ENCODE assay signal across 14 mouse cellular contexts in the genomic region with DNA sequence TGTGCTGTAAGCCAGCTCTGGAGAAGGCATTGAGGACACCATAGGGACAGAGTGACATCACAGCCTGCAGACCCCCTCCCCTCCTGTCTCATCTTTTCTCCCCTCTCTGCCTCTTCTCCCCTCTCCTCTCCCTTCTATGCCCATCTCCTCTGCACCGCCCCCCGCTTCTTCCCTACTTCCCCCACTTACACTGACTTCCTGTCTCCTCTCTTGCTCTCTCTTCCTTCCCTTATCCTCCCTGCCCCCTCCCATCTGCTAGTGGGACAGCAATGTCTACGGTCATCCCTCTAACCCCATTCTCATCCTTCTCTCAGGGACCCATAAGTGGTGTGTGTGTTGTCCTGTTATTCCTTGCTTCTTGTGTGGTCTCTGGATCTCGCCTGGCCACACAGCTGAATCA. TPM values are rescaled to one million over a fixed set of nuclear protein-coding genes. Genes with fewer than 3 reads are reported as not detected.
DNase-seq lines count a peak whose midpoint lies in the region; ATAC-seq and TF ChIP-seq lines count a peak whose summit lies in the region.
"Had no signal": no experiment of that assay in that cellular context is flagged by ENCODE, and none has a peak within 500 bp of the region (broad histone marks: within the 10 kb centered on the region; RNA-seq: fewer than 3 reads in every experiment).

No protein-coding gene starts in this region.

- TF ChIP-seq CTCF in gastrocnemius, adult 2 months (IDR thresholded peaks at IDR 0.05) = no peak
- no peak for TF ChIP-seq CTCF in lung, postnatal 0 days (IDR thresholded peaks at IDR 0.05)

- WGBS in lung, postnatal 0 days = 53% methylated on average over 4 of the region's 4 CpGs
- WGBS in limb, embryonic 10.5 days = 66% methylated on average over 4 of the region's 4 CpGs
- 58% methylated on average over 4 of the region's 4 CpGs for WGBS in stomach, embryonic 15.5 days
- 79% methylated on average over 4 of the region's 4 CpGs for WGBS in midbrain, embryonic 13.5 days

- no peak overlapping the region for H3K4me3 ChIP-seq in gastrocnemius, adult 2 months
- H3K4me3 ChIP-seq in lung, postnatal 0 days (ENCODE audit: low read depth, low read length) = no peak overlapping the region
- H3K4me3 ChIP-seq in limb, embryonic 10.5 days = no peak overlapping the region
- H3K4me3 ChIP-seq in stomach, embryonic 15.5 days (replicated peaks) = no peak overlapping the region
- H3K4me3 ChIP-seq in midbrain, embryonic 13.5 days (replicated peaks) = no peak overlapping the region
- H3K4me3 ChIP-seq: hindbrain, embryonic 12.5 days; midbrain, embryonic 12.5 days; neural tube, embryonic 15.5 days had no signal

- TF ChIP-seq EP300 in lung, postnatal 0 days (IDR thresholded peaks at IDR 0.05) = no peak

- peak; percentile 52 for ATAC-seq in lung, postnatal 0 days
- no peak for ATAC-seq in stomach, embryonic 15.5 days (ENCODE audit: insufficient read depth, low FRiP score, low read depth)
- no peak for ATAC-seq in midbrain, embryonic 13.5 days
- ATAC-seq: activated CD4-positive, CD25-positive, alpha-beta regulatory T cell, adult 4 months had no signal

- H3K9ac ChIP-seq in lung, postnatal 0 days (replicated peaks; ENCODE audit: low read depth) = no peak overlapping the region
- H3K9ac ChIP-seq in stomach, embryonic 15.5 days = no peak overlapping the region
- H3K9ac ChIP-seq in midbrain, embryonic 13.5 days (replicated peaks) = no peak overlapping the region
- H3K9ac ChIP-seq: hindbrain, embryonic 12.5 days; midbrain, embryonic 12.5 days; neural tube, embryonic 15.5 days had no signal

- H3K9me3 ChIP-seq in lung, postnatal 0 days (ENCODE audit: low read length) = no peaks in the 10 kb centered on the region
- no peaks in the 10 kb centered on the region for H3K9me3 ChIP-seq in limb, embryonic 10.5 days (replicated peaks)
- no peaks in the 10 kb centered on the region for H3K9me3 ChIP-seq in stomach, embryonic 15.5 days
- no peaks in the 10 kb centered on the region for H3K9me3 ChIP-seq in midbrain, embryonic 13.5 days
- H3K9me3 ChIP-seq: G1E; hindbrain, embryonic 12.5 days; midbrain, embryonic 12.5 days; neural tube, embryonic 15.5 days had no signal

- intact Hi-C loops in gastrocnemius, adult 2 months (cut with DNase I) = no loop called here

- no peaks in the 10 kb centered on the region for H3K27me3 ChIP-seq in lung, postnatal 0 days (replicated peaks; ENCODE audit: insufficient read depth, low read length)
- no peaks in the 10 kb centered on the region for H3K27me3 ChIP-seq in limb, embryonic 10.5 days (ENCODE audit: low read depth, poor library complexity, severe bottlenecking)
- H3K27me3 ChIP-seq in stomach, embryonic 15.5 days (replicated peaks) = no peaks in the 10 kb centered on the region
- H3K27me3 ChIP-seq in midbrain, embryonic 13.5 days = 0 out of 2 replicates have a peak, but pooled peaks cover 3% of the 10 kb centered on the region
- H3K27me3 ChIP-seq: hindbrain, embryonic 12.5 days; neural tube, embryonic 15.5 days had no signal

- DNase-seq in gastrocnemius, adult 2 months = no peak
- DNase-seq in gastrocnemius, postnatal 10 days = no peak
- DNase-seq in lung, postnatal 0 days (ENCODE audit: low spot score) = no peak
- DNase-seq in lung, postnatal 10 days = no peak
- no peak for DNase-seq in limb, embryonic 10.5 days (ENCODE audit: low spot score)
- DNase-seq in adrenal gland, adult (ENCODE audit: inconsistent age in 2 of 2, low spot score in 1 of 2) = no peak
- DNase-seq: right cerebral cortex, postnatal 4 days had no signal

- no peak overlapping the region for H3K4me2 ChIP-seq in lung, postnatal 0 days (replicated peaks; ENCODE audit: low read depth, low read length)
- peak overlapping the region; percentile 14; the same call in 1 of the 2 replicates for H3K4me2 ChIP-seq in stomach, embryonic 15.5 days
- H3K4me2 ChIP-seq in midbrain, embryonic 13.5 days (replicated peaks) = no peak overlapping the region
- H3K4me2 ChIP-seq: hindbrain, embryonic 12.5 days; midbrain, embryonic 12.5 days; neural tube, embryonic 15.5 days had no signal

- H3K27ac ChIP-seq in gastrocnemius, adult 2 months = peak overlapping the region; percentile 74
- no peak overlapping the region for H3K27ac ChIP-seq in lung, postnatal 0 days (ENCODE audit: low read length)
- peak overlapping the region; percentile 58; the same call in 1 of the 2 replicates for H3K27ac ChIP-seq in limb, embryonic 10.5 days
- no peak overlapping the region for H3K27ac ChIP-seq in stomach, embryonic 15.5 days
- no peak overlapping the region for H3K27ac ChIP-seq in midbrain, embryonic 13.5 days
- H3K27ac ChIP-seq: hindbrain, embryonic 12.5 days; midbrain, embryonic 12.5 days had no signal

- H3K4me1 ChIP-seq in lung, postnatal 0 days (ENCODE audit: insufficient read depth, low read depth, low read length) = no peaks in the 10 kb centered on the region; the same call in 1 of the 2 replicates
- peaks cover 15% of the 10 kb centered on the region for H3K4me1 ChIP-seq in limb, embryonic 10.5 days
- H3K4me1 ChIP-seq in stomach, embryonic 15.5 days = 0 out of 2 replicates have a peak, but pooled peaks cover 5% of the 10 kb centered on the region
- H3K4me1 ChIP-seq in midbrain, embryonic 13.5 days (replicated peaks) = 0 out of 2 replicates have a peak, but pooled peaks cover 6% of the 10 kb centered on the region
- H3K4me1 ChIP-seq: midbrain, embryonic 12.5 days had no signal

- H3K36me3 ChIP-seq in lung, postnatal 0 days (ENCODE audit: insufficient read depth, low read length) = no peaks in the 10 kb centered on the region
- H3K36me3 ChIP-seq in limb, embryonic 10.5 days = no peaks in the 10 kb centered on the region
- no peaks in the 10 kb centered on the region for H3K36me3 ChIP-seq in stomach, embryonic 15.5 days
- no peaks in the 10 kb centered on the region for H3K36me3 ChIP-seq in midbrain, embryonic 13.5 days
- H3K36me3 ChIP-seq: G1E; hindbrain, embryonic 12.5 days; midbrain, embryonic 12.5 days; neural tube, embryonic 15.5 days had no signal

RNA-seq across cellular contexts. Expression of a gene that starts 17.1 kb away (rescaled TPM):
- total RNA-seq in gastrocnemius, adult 2 months (2021) = 1 to 10 TPM; 4.3 to 6.2 TPM
- 10 to 100 TPM; 16.6 to 17.3 TPM for total RNA-seq in gastrocnemius, postnatal 10 days (2021)
- polyA plus RNA-seq in lung, postnatal 0 days (2015; fragmentation: Nextera tagmentation; extraction: Ambion mirVana) = 4.7 and 4.9 TPM in 2 replicates
- polyA plus RNA-seq in limb, embryonic 10.5 days (2016; fragmentation: Nextera tagmentation; extraction: Ambion mirVana) = 7.1 and 8.8 TPM in 2 replicates
- 10.1 and 11.5 TPM in 2 replicates for polyA plus RNA-seq in stomach, embryonic 15.5 days (2015; fragmentation: Nextera tagmentation; extraction: Ambion mirVana)
- polyA plus RNA-seq in midbrain, embryonic 13.5 days (2015; fragmentation: Nextera tagmentation; extraction: Ambion mirVana) = 6.3 and 6.4 TPM in 2 replicates

RNA-seq across cellular contexts. Expression of a gene that starts 31.5 kb away (rescaled TPM):
- 10 to 100 TPM in 1 of 2 experiments, 1 to 10 TPM in 1; 7.9 to 12.6 TPM for total RNA-seq in gastrocnemius, adult 2 months (2021)
- 10 to 100 TPM; 31.8 to 37.4 TPM for total RNA-seq in gastrocnemius, postnatal 10 days (2021)
- 7.2 and 9.1 TPM in 2 replicates for polyA plus RNA-seq in lung, postnatal 0 days (2015; fragmentation: Nextera tagmentation; extraction: Ambion mirVana)
- 1.9 and 3.1 TPM in 2 replicates for polyA plus RNA-seq in limb, embryonic 10.5 days (2016; fragmentation: Nextera tagmentation; extraction: Ambion mirVana)
- polyA plus RNA-seq in stomach, embryonic 15.5 days (2015; fragmentation: Nextera tagmentation; extraction: Ambion mirVana) = 6.8 and 8.3 TPM in 2 replicates
- 2.5 and 2.8 TPM in 2 replicates for polyA plus RNA-seq in midbrain, embryonic 13.5 days (2015; fragmentation: Nextera tagmentation; extraction: Ambion mirVana)
- polyA plus RNA-seq: activated CD4-positive, CD25-positive, alpha-beta regulatory T cell, adult 4 months; G1E had no signal

RNA-seq across cellular contexts. Expression of a gene that starts 40.6 kb away (rescaled TPM):
- total RNA-seq in gastrocnemius, adult 2 months (2021) = 10 to 100 TPM; 10.7 to 11.6 TPM
- 10 to 100 TPM; 13.1 to 14.9 TPM for total RNA-seq in gastrocnemius, postnatal 10 days (2021)
- polyA plus RNA-seq in lung, postnatal 0 days (2015; fragmentation: Nextera tagmentation; extraction: Ambion mirVana) = 21.3 and 22.5 TPM in 2 replicates
- 24.1 and 25.9 TPM in 2 replicates for polyA plus RNA-seq in limb, embryonic 10.5 days (2016; fragmentation: Nextera tagmentation; extraction: Ambion mirVana)
- 30.7 and 32.1 TPM in 2 replicates for polyA plus RNA-seq in stomach, embryonic 15.5 days (2015; fragmentation: Nextera tagmentation; extraction: Ambion mirVana)
- polyA plus RNA-seq in midbrain, embryonic 13.5 days (2015; fragmentation: Nextera tagmentation; extraction: Ambion mirVana) = 23.5 and 26.0 TPM in 2 replicates

RNA-seq across cellular contexts. Expression of a gene that starts 57.6 kb away (rescaled TPM):
- 10 to 100 TPM; 12.0 to 17.0 TPM for total RNA-seq in gastrocnemius, adult 2 months (2021)
- 10 to 100 TPM; 10.7 to 18.2 TPM for total RNA-seq in gastrocnemius, postnatal 10 days (2021)
- 30.8 and 44.3 TPM in 2 replicates for polyA plus RNA-seq in lung, postnatal 0 days (2015; fragmentation: Nextera tagmentation; extraction: Ambion mirVana)
- 2.7 and 3.4 TPM in 2 replicates for polyA plus RNA-seq in limb, embryonic 10.5 days (2016; fragmentation: Nextera tagmentation; extraction: Ambion mirVana)
- 67.4 and 81.5 TPM in 2 replicates for polyA plus RNA-seq in stomach, embryonic 15.5 days (2015; fragmentation: Nextera tagmentation; extraction: Ambion mirVana)
- 1.7 and 2.3 TPM in 2 replicates for polyA plus RNA-seq in midbrain, embryonic 13.5 days (2015; fragmentation: Nextera tagmentation; extraction: Ambion mirVana)

Comparison
In these comparisons a context has a peak if more than half of its experiments do, and no peak if none do; other contexts are left out.
1. H3K27ac ChIP-seq: peak in gastrocnemius, adult 2 months (single experiment) and limb, embryonic 10.5 days (single experiment); none in lung, postnatal 0 days (single experiment), stomach, embryonic 15.5 days (single experiment) and midbrain, embryonic 13.5 days (single experiment).